Mouse (Mus musculus) mature B cell (primary cell): ENCODE results near the gene Tnfsf8.

Source experiments
- in situ Hi-C: fragments of 300-500 bp; cut with MboI; formaldehyde crosslinking; loops from 2 replicates; pipeline ENCODE4 v1.14.3; 2019

Tnfsf8 gene

DNA sequence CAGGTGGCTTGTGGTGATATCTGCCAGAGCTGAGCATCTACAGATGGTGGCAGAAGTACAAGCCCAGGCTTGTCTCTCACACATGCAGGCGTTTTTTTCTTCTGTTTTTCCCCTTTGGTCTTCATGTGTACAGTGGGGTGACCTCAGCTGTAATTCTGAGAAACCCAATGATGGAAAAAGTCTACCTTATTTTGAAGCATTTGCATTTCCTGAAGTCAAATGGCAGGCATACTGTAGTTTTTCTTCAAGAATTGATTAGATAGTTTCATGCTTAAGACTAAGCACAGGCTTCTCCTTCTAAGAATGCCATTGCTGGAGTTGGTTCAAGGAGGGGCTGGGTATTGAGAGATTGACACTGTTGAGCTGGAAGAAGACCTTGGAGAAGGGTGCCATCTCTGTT lies 18.9 kb downstream of the Tnfsf8 start:
- in situ Hi-C loops: no loop called here

DNA sequence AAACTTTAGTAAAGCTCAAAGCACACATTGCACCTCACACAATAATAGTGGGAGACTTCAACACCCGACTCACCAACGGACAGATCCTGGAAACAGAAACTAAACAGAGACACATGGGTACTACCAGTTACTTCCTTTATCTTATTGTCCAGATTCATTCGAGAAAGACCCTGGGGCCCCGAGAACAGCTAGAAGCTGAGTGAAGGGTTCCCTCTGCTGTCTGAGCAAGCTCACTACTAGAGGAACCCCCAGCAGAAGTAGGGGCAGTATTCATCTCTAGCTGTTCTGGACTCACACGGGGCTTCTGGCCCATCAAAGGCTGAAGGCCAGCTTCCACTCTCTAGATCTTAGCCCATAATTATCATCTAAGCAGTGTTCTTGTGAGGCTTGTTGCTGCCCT lies 20.7 kb downstream of the Tnfsf8 start:
- in situ Hi-C loops: no loop called here

DNA sequence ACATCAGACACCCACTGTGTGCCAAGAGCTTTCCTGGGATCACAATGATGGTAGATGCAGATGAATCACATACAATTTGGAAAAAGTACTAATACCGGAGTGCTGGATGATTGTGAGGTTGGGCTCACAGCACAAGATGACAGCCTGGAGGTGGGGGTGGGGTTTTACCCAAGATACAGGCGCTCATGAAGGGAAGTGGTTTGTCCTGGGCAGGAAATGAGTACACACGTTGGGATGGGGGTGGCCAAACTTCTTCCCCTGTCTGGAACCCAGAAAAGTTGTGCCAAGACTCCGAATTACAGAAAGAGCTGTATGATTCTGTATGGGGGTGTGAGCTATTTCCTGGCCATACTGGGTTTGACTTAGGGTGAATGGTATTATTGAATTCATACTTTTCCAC lies 38.0 kb downstream of the Tnfsf8 start:
- in situ Hi-C loops: no loop called here

DNA sequence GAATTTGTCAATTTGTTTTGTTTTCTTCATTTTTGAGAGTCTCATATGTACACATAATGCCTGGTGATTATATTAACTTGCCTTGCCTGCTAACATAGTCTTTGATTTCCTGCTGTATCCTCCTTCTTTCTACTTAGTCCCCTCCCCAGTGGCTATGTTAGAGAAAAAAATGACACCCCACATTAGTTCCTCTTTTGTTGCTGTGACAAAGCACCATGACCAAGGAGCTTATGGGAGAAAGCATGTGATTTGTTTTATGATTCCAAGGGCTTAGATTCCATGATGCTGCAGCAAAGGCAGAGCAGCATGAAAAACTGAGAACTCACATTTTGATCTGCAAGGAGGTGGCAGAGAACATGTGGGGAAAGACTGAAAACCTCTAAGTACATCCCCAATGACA lies 43.6 kb downstream of the Tnfsf8 start:
- in situ Hi-C loops: no loop called here

DNA sequence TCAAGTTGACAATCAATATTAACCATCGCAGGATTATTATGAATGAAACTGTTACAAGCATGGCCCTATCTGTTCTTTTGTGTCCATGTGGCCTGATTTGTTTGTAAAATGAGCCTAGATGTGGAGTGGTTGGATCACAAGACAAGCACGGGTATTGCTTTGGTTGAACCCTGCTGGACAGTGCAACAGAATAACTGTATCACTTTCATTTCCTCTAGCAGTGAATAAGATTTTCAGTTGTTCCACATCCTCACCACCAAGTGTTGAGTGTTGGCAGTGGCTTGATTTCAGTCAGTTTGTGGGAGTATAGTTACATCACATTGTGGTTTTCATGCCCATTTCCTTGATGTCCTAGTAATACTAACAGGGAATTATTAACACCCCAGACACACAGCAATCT lies 45.5 kb downstream of the Tnfsf8 start:
- in situ Hi-C loops: no loop called here

DNA sequence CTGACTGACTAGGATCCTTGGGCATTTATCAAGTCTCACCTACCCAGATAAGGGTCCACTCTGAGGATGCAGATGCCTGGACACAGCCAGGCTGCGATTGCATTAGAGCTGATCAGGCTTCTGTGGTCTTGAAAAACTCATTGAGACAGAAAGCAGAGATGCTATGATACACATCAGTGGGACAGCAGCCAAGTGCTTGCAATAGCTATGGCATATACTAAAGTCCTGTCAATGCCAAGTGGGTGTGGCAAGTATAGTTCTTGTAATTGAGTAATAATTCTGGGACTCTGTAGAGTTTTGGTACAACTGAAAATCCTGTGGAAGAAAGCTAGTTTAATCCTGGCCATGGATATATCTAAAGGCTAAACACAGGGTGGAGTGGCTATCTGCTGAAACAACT lies 63.1 kb downstream of the Tnfsf8 start:
- in situ Hi-C loops: no loop called here

DNA sequence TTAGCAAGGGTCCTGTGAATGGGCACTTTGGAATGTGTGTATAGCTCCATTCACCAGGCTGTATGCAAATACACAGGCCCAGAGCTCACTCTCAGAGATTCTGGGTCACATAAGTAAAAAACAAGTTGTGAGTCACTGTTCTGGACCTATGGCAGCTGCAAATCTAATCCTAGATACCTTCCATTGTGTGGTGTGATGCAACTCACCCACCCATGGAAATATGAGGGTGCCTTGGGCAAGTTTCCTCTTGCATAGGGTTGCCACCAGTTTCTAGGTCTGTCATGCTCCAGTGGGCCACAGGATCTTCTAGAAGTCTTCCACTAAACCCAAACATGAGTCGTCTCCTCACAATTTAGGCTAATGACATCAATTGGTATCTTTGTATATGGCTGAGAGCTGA lies 64.6 kb downstream of the Tnfsf8 start:
- in situ Hi-C loops: no loop called here

DNA sequence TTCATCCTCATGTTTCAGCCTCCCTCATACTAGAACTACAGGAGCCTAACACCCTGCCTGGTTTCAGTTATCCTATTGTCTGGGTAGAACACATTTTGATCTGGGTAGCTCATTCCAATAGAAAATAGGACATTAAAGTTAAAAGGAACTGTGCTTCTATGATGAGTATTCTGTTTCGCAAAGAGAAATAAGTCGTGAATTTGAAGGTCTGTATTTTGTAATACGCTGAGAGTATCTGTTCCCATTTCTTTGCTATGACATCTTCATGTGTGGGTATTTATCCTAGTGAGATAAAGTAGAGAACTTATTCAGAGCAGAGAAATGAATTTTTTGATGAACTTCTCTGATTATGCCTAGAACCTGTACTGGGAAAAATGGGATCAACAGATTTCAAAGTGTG lies 68.8 kb downstream of the Tnfsf8 start:
- in situ Hi-C loops: no loop called here

DNA sequence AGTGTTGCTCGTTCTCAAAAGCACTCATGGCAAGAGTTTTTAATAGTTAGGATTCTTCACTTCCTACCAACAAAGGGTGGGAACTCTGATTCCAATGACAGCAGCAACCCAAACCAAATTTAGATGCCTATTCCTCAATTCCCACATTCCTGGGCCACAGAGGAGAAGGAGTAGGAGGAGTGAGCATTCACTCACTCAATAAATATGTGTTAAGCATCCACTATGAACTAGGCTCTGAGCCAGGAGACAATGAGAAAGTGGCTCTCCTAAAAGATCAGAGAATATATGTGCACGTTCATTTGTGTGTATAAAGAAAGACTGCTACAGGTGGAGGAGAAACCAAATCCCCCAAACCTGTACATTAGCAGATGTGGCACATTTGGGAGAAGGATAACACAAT lies 75.7 kb downstream of the Tnfsf8 start:
- in situ Hi-C loops: no loop called here

DNA sequence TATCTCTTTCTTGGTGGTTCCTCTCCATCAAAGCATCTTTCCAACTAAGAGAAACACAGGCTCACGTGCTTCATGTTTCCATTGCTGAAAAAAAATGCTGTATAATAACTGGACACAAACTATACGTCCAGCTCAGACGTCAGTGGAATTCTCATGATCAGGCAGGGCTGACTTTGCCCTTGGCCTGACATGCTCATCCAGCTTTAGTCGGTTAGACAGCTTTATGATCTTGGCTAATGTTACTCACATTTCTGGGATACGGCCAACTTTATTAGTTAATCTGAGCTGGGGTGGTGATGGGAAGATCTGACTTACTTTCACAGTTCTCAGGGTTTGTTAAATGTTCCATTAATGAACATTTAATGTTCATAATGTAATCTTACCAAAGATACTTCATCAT lies 77.3 kb downstream of the Tnfsf8 start:
- in situ Hi-C loops: no loop called here

DNA sequence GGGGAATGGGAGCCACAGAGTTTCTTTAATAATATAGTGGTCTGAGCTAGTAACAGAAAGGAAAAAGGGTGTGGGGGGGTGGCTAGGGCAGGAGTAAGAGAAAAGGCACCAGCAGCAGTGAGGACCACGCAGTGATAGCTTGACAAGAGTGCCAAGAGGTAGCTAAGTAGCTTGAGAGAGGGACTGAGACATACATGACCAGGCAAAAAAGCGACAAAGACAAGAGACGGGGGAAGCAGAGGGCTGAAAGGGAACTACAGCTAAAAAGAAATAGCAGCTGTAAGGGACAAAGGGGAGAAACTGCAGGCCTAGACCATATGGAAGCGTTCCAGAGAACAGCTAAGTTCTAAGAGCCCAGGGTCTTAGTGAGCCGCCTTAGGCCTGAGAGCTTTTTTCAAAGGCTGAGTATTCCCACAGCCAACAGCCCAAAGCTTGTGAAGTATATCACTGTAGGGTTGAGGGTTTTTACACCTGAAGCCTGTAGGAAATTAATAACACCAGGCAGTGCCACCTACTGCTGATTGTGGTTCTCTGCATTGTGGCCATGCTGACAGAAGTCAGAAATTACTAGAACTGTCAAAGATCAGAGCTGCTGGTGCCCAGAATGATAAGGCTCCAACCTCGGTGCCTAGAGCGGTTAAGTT lies 78.1 kb downstream of the Tnfsf8 start:
- in situ Hi-C loops: no loop called here
